Mouse (Mus musculus) hindbrain, embryonic 16.5 days (tissue): ENCODE results near the gene Ehd1. TPM values are rescaled to one million over a fixed set of nuclear protein-coding genes. Genes with fewer than 3 reads are reported as not detected.

ENCODE experiments used
- ATAC-seq: fragments of 200-750 bp; cut with Nextera tagmentation; 2 replicates; pipeline ENCODE4 v1.8.0; 2017; ENCODE audit warnings: moderate TSS enrichment, moderate library complexity
- H3K27ac ChIP-seq: fragments of 300-500 bp; sonication (generic); 2 replicates; pipeline ENCODE4 v1.5.1; 2014; ENCODE audit warnings: low read depth, mild to moderate bottlenecking, control low read depth, low read length, moderate library complexity
- H3K27me3 ChIP-seq: fragments of 300-500 bp; sonication (generic); replicated peaks from 2 replicates; pipeline ENCODE4 v1.6.1; 2014; ENCODE audit warnings: low read length; ENCODE audit not compliant: control insufficient read depth, insufficient read depth
- H3K36me3 ChIP-seq: fragments of 300-500 bp; sonication (generic); 2 replicates; pipeline ENCODE4 v1.6.1; 2014; ENCODE audit warnings: mild to moderate bottlenecking, low read length, moderate library complexity, mixed read lengths; ENCODE audit not compliant: control insufficient read depth, insufficient read depth
- H3K4me1 ChIP-seq: fragments of 300-500 bp; sonication (generic); 2 replicates; pipeline ENCODE4 v1.6.1; 2014; ENCODE audit warnings: low read depth, low read length; ENCODE audit not compliant: control insufficient read depth, insufficient read depth
- H3K4me2 ChIP-seq: fragments of 300-500 bp; sonication (generic); 2 replicates; pipeline ENCODE4 v1.6.1; 2014; ENCODE audit warnings: mild to moderate bottlenecking, low read length, control low read depth, moderate library complexity
- H3K4me3 ChIP-seq: fragments of 300-500 bp; sonication (generic); 2 replicates; pipeline ENCODE4 v1.5.1; 2014; ENCODE audit warnings: mild to moderate bottlenecking, low read length, control low read depth, moderate library complexity
- H3K9ac ChIP-seq: fragments of 300-500 bp; sonication (generic); 2 replicates; pipeline ENCODE4 v1.6.1; 2014; ENCODE audit warnings: low read depth, mild to moderate bottlenecking, control low read depth, low read length, moderate library complexity
- H3K9me3 ChIP-seq: fragments of 300-500 bp; sonication (generic); 2 replicates; pipeline ENCODE4 v1.6.1; 2014; ENCODE audit warnings: mild to moderate bottlenecking, low read length, moderate library complexity; ENCODE audit not compliant: control insufficient read depth
- WGBS: fragments of 180-500 bp; shearing (Covaris S2); extraction: QIAGEN DNeasy Blood & Tissue Kit; methylation state at CpG from one replicate; pipeline ENCODE4 v1.1.7; 2014; 5-methylcytosine and 5-hydroxymethylcytosine counted together
- polyA plus RNA-seq: library from polyadenylated mRNA; unstranded; fragments of >200 nt; fragmentation: Nextera tagmentation; extraction: Ambion mirVana; gene quantifications from 2 replicates; pipeline ENCODE4 v1.2.1, GENCODE M21; 2015

Gene Ehd1
- polyA plus RNA-seq, 1 experiment from 2014 or later: 105 TPM

DNA sequence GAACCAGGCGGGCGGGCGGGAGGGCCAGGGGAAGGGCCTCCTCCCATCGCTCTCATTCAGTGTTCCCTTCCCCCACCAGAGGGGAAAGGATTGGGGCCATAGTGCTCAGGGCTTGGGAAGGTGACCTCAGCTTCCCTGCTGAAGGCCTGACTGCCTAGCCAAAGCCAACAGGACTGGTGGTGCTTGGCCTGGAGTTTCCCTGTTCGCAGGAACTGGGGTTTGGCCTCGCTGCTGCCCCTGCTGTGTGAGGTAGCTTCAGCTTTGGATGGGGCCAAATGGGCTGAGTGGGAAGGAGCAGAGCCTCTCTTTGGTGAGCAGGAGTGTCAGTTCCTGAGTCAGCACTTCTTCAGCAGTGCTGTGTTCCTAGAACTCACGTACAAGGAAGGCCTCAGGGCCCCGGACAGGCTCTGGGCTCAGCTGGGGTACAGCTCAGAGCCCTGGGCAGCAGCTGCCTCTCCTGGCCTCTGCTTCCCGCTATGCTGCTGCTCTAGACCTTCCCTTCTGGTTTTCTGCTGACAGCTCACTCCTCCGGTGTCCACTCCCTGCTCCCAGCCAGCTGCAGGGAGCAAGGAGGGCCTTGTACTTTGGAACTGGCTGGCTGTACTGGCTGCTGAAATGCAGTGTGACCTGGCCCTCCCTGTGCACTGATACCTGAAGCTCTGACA lies 14.7 kb downstream of the Ehd1 start:
- Histone ChIP-seq H3K4me1 (peaks cover 12% of the 10 kb centered on the region; the same call in 1 of the 2 replicates), H3K9ac (no peak overlapping the region), H3K36me3 (peaks cover 18% of the 10 kb centered on the region; the same call in 1 of the 2 replicates), H3K27me3 (no peaks in the 10 kb centered on the region), H3K4me3 (no peak overlapping the region), H3K9me3 (no peaks in the 10 kb centered on the region), H3K4me2 (no peak overlapping the region), H3K27ac (peak overlapping the region; percentile 40; the same call in 1 of the 2 replicates)
- ATAC-seq: peak; percentile 35; the same call in 1 of the 2 replicates
- WGBS: 74% methylated on average over 10 of the region's 10 CpGs

DNA sequence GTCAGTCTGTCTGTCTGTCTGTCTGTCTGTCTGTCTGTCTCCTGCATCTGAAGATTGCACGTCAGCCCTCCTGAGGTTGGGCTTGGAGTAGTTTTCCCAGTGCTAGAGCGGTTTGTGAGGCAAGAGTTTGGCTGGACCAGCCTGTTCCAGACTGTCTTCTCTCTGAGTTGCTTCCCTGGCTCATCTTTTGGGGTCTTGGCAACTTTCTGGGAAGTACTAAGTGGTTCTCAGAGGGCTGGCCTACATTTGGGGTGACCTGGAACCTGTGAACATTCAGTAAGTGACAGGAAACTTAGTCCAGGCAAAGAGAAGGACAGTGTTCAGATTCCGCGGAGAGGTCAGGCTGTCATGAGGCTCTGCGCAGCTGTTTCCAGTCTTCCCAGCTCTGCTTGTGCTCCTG lies 15.7 kb downstream of the Ehd1 start:
- Histone ChIP-seq H3K36me3 (peaks cover 18% of the 10 kb centered on the region; the same call in 1 of the 2 replicates), H3K27me3 (no peaks in the 10 kb centered on the region), H3K4me2 (no peak overlapping the region), H3K4me1 (peaks cover 2% of the 10 kb centered on the region; the same call in 1 of the 2 replicates), H3K4me3 (no peak overlapping the region), H3K9me3 (no peaks in the 10 kb centered on the region), H3K9ac (no peak overlapping the region), H3K27ac (no peak overlapping the region)
- WGBS: 88% methylated on average over 5 of the region's 5 CpGs
- ATAC-seq: no peak

DNA sequence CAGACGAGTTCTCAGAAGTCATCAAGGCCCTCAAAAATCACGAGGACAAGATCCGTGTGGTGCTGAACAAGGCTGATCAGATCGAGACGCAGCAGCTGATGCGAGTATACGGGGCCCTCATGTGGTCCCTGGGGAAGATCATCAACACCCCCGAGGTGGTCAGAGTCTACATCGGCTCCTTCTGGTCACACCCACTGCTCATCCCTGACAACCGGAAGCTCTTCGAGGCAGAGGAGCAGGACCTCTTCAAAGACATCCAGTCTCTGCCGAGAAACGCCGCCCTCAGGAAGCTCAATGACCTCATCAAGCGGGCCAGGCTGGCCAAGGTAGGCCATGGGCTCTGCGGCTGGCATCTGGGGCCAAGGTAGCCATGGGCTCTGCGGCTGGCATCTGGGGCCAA lies 17.8 kb downstream of the Ehd1 start:
- H3K36me3 ChIP-seq: peaks cover 32% of the 10 kb centered on the region
- no peaks in the 10 kb centered on the region for H3K27me3 ChIP-seq
- no peak overlapping the region for H3K27ac ChIP-seq
- H3K9me3 ChIP-seq: no peaks in the 10 kb centered on the region
- WGBS: 95% methylated on average over 17 of the region's 17 CpGs
- no peaks in the 10 kb centered on the region; the same call in 1 of the 2 replicates for H3K4me1 ChIP-seq
- no peak for ATAC-seq
- H3K4me3 ChIP-seq: no peak overlapping the region
- no peak overlapping the region for H3K9ac ChIP-seq
- H3K4me2 ChIP-seq: no peak overlapping the region

DNA sequence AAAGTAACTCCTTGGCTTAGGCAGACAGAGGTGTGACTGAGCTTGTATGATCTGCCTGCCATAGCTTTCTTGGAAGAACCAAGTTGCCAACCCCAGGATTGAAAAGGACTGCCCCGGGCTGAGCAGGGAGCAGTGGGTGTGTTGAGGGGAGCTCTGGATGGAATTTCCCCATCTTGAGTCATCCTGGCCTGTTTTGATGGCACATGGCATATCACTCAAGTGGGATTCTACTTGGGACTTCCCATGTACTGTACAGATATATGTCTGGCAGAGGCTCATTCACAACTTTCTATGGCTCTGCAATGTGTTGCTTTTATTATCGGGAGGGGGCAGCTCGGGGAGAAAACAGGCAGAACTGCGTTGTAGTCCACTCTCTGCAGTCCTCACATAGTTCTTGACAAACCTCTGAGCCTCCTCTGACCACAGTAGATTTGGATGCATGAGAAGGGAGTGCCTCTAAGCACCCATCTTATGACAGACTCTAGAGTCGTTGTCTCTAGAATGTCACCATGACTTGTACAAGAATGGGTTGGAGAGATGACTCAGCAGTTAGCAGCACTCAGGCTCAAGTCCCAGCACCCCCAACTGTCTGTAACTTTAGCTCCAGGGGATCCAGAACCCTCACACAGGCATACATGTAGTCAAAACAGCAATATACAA lies 20.2 kb downstream of the Ehd1 start:
- no peaks in the 10 kb centered on the region for H3K27me3 ChIP-seq
- peaks cover 35% of the 10 kb centered on the region for H3K36me3 ChIP-seq
- H3K9me3 ChIP-seq: no peaks in the 10 kb centered on the region
- no peak overlapping the region for H3K4me3 ChIP-seq
- no peak overlapping the region for H3K27ac ChIP-seq
- 94% methylated on average over 5 of the region's 5 CpGs for WGBS
- no peak overlapping the region for H3K4me2 ChIP-seq
- no peak for ATAC-seq
- H3K9ac ChIP-seq: no peak overlapping the region
- H3K4me1 ChIP-seq: peaks cover 4% of the 10 kb centered on the region; the same call in 1 of the 2 replicates

DNA sequence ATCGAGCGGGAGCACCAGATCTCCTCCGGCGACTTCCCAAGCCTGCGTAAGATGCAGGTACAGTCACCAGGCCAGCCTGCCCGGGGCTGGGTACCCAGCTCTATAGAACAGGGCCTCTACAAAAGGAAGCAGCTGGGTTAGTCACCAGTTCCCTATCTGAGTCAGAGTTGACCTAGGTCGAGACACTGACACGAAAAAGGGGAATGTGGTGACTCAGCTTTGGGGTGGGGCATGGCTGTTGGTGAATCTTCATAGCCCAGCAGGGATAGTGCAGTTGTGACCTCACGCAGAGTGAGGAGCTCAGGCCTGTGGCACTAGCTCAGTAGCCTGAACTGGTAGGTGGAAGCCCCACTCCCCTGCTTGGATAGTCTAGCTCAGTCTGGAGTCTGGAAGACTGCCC lies 21.1 kb downstream of the Ehd1 start:
- no peak overlapping the region for H3K27ac ChIP-seq
- H3K4me2 ChIP-seq: no peak overlapping the region
- H3K4me3 ChIP-seq: no peak overlapping the region
- no peak for ATAC-seq
- H3K9me3 ChIP-seq: no peaks in the 10 kb centered on the region
- WGBS: 91% methylated on average over 9 of the region's 9 CpGs
- H3K27me3 ChIP-seq: no peaks in the 10 kb centered on the region
- H3K4me1 ChIP-seq: peaks cover 4% of the 10 kb centered on the region; the same call in 1 of the 2 replicates
- no peak overlapping the region for H3K9ac ChIP-seq
- peaks cover 35% of the 10 kb centered on the region for H3K36me3 ChIP-seq

GRCm38 (mm10) chr19:6299003-6299402 lies 22.5 kb downstream of the Ehd1 start:
- Histone ChIP-seq H3K4me1 (peaks cover 4% of the 10 kb centered on the region; the same call in 1 of the 2 replicates), H3K27ac (no peak overlapping the region), H3K9ac (no peak overlapping the region), H3K4me2 (no peak overlapping the region), H3K27me3 (no peaks in the 10 kb centered on the region), H3K4me3 (no peak overlapping the region), H3K9me3 (no peaks in the 10 kb centered on the region), H3K36me3 (peaks cover 33% of the 10 kb centered on the region)
- ATAC-seq: no peak
- 82% methylated on average over 4 of the region's 4 CpGs for WGBS

- Histone ChIP-seq H3K9me3 (no peaks in the 10 kb centered on the region), H3K9ac (no peak overlapping the region), H3K4me2 (no peak overlapping the region), H3K27ac (peak overlapping the region; percentile 41; the same call in 1 of the 2 replicates), H3K4me1 (peaks cover 4% of the 10 kb centered on the region; the same call in 1 of the 2 replicates), H3K36me3 (peaks cover 31% of the 10 kb centered on the region), H3K4me3 (no peak overlapping the region), H3K27me3 (no peaks in the 10 kb centered on the region)
- ATAC-seq: no peak
- 77% methylated on average over 7 of the region's 7 CpGs for WGBS
Observed at GRCm38 (mm10) chr19:6299450-6300267, 23.1 kb downstream of the Ehd1 start.

DNA sequence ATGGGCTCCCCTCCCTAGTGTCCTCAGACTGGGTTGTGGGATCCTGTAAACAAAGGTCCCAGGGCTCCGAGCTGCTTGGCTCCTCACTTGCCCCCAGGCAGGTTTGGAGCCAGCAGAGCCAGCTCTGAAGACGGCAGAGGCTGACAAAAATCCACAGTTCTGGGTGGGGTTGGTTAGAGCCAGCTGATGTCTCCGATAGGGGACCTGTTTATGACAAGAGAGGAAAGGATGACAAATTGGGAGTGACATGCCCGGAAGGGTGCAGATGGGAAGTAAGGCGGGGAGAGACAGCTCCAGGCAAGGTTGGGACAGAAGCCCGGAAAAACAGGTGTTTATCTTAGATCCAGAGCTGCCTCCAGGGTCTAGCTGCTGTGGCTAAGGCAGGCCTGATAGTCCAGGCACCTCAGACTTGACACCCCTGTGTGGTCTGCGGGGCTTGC lies 23.9 kb downstream of the Ehd1 start:
- Histone ChIP-seq H3K4me1 (peaks cover 4% of the 10 kb centered on the region; the same call in 1 of the 2 replicates), H3K4me3 (no peak overlapping the region), H3K4me2 (no peak overlapping the region), H3K9ac (0 out of 2 replicates have a peak overlapping the region, but pooled peaks have one; percentile 3), H3K27me3 (no peaks in the 10 kb centered on the region), H3K36me3 (peaks cover 23% of the 10 kb centered on the region), H3K27ac (peak overlapping the region; percentile 41; the same call in 1 of the 2 replicates), H3K9me3 (no peaks in the 10 kb centered on the region)
- WGBS: 55% methylated on average over 7 of the region's 7 CpGs
- no peak for ATAC-seq
